Mouse (Mus musculus): ENCODE data around the gene Trpm2.

GRCm38 (mm10) chr10:77969274-77969972 is 940 bp downstream of the Trpm2 start:
- TF ChIP-seq GATA1 (IDR thresholded peaks at IDR 0.05; ENCODE audit: low read length) (no peak), TAL1 (IDR thresholded peaks at IDR 0.05; ENCODE audit: low read length) (no peak)
